Mouse (Mus musculus) midbrain, embryonic 14.5 days (tissue): ENCODE data around the gene Naa25. TPM values are rescaled to one million over a fixed set of nuclear protein-coding genes. Genes with fewer than 3 reads are reported as not detected.
A peak's percentile ranks its signal among the peaks of the same experiment; 100 is the strongest.

Source experiments
- ATAC-seq: fragments of 200-750 bp; cut with Nextera tagmentation; 2 replicates; pipeline ENCODE4 v1.8.0; 2017; ENCODE audit warnings: moderate number of reproducible peaks, moderate library complexity; ENCODE audit not compliant: low FRiP score, low TSS enrichment
- DNase-seq: peaks from one replicate; pipeline ENCODE4 v3.0.0-alpha.2; 2015
- H3K27ac ChIP-seq: fragments of 300-500 bp; sonication (generic); replicated peaks from 2 replicates; pipeline ENCODE4 v1.5.1; 2014; ENCODE audit warnings: mild to moderate bottlenecking, low read depth, low read length, moderate library complexity
- H3K27me3 ChIP-seq: fragments of 300-500 bp; sonication (generic); 2 replicates; pipeline ENCODE4 v1.6.1; 2014; ENCODE audit warnings: low read length, control low read depth, mixed read lengths; ENCODE audit not compliant: control insufficient read depth, insufficient read depth
- H3K36me3 ChIP-seq: fragments of 300-500 bp; sonication (generic); 2 replicates; pipeline ENCODE4 v1.6.1; 2014; ENCODE audit warnings: low read length, control low read depth; ENCODE audit not compliant: control insufficient read depth, insufficient read depth
- H3K4me1 ChIP-seq: fragments of 300-500 bp; sonication (generic); 2 replicates; pipeline ENCODE4 v1.6.1; 2014; ENCODE audit warnings: mild to moderate bottlenecking, antibody characterized with exemption, low read length, control low read depth; ENCODE audit not compliant: control insufficient read depth, insufficient read depth
- H3K4me2 ChIP-seq: fragments of 300-500 bp; sonication (generic); 2 replicates; pipeline ENCODE4 v1.6.1; 2014; ENCODE audit warnings: mild to moderate bottlenecking, low read length, moderate library complexity
- H3K4me3 ChIP-seq: fragments of 300-500 bp; sonication (generic); replicated peaks from 2 replicates; pipeline ENCODE4 v1.5.1; 2014; ENCODE audit warnings: low read depth, low read length
- H3K9ac ChIP-seq: fragments of 300-500 bp; sonication (generic); replicated peaks from 2 replicates; pipeline ENCODE4 v1.6.1; 2014; ENCODE audit warnings: mild to moderate bottlenecking, low read length, moderate library complexity
- H3K9me3 ChIP-seq: fragments of 300-500 bp; sonication (generic); 2 replicates; pipeline ENCODE4 v1.6.1; 2016; ENCODE audit warnings: low read length, control low read depth, mixed read lengths; ENCODE audit not compliant: control insufficient read depth
- WGBS: fragments of 180-500 bp; shearing (Covaris S2); extraction: QIAGEN DNeasy Blood & Tissue Kit; methylation state at CpG from one replicate; pipeline ENCODE4 v1.1.7; 2014; 5-methylcytosine and 5-hydroxymethylcytosine counted together
- polyA plus RNA-seq: library from polyadenylated mRNA; unstranded; fragments of >200 nt; fragmentation: Nextera tagmentation; extraction: Ambion mirVana; gene quantifications from 2 replicates; pipeline ENCODE4 v1.2.1, GENCODE M21; 2014

Gene Naa25
- polyA plus RNA-seq, 1 experiment from 2014 or later: 60.7 TPM

DNA sequence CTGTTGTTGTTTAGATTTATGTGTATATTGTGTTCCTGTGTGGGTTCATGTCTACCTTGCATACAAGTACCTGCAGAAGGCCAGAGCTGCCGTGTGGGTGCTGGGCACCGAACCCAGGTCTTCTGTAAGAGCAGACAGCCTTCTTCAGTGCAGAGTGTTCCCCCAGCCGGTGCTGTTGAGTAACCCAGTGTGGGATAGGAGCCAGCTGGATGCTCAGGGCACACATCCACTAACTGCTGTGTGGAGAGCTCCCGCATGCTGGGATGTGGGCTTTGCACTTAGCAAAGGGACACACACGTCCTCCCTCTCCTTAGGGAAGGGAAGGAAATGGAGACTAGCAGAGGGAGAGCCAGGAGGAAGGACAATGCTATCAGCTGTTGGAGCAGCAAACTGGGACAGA is 40.4 kb downstream of the Naa25 start:
- no peaks in the 10 kb centered on the region for H3K9me3 ChIP-seq
- DNase-seq (no peak), ATAC-seq (no peak)
- no peaks in the 10 kb centered on the region for H3K4me1 ChIP-seq
- peaks cover 93% of the 10 kb centered on the region for H3K36me3 ChIP-seq
- H3K27ac ChIP-seq: no peak overlapping the region
- H3K4me3 ChIP-seq: no peak overlapping the region
- H3K4me2 ChIP-seq: no peak overlapping the region
- no peak overlapping the region for H3K9ac ChIP-seq
- WGBS: 89% methylated on average over 5 of the region's 5 CpGs
- no peaks in the 10 kb centered on the region for H3K27me3 ChIP-seq

DNA sequence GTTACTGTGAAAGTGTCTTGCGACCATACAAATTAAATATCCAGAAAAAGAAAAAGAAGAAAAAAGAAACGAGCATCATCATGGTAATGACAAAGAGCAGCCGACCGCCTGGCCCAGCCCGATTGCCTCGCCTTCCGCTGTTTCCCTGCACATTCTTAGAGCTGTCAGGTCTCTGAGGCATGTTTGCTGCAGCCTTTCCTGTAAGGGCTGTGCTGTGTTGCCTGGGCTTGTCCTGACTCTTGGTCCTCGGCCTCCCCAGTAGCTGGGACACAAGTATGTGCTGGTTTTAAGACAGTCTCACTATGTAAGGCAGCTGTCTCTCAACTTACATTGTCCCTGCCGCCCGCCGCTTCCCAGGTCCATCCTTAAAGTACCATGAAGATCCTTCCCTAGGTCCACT is 41.0 kb downstream of the Naa25 start:
- no peaks in the 10 kb centered on the region for H3K27me3 ChIP-seq
- H3K4me2 ChIP-seq: no peak overlapping the region
- no peaks in the 10 kb centered on the region for H3K9me3 ChIP-seq
- DNase-seq: no peak
- H3K36me3 ChIP-seq: peaks cover 92% of the 10 kb centered on the region
- 95% methylated on average over 11 of the region's 11 CpGs for WGBS
- no peaks in the 10 kb centered on the region for H3K4me1 ChIP-seq
- no peak for ATAC-seq
- no peak overlapping the region for H3K9ac ChIP-seq
- H3K4me3 ChIP-seq: no peak overlapping the region
- H3K27ac ChIP-seq: no peak overlapping the region

DNA sequence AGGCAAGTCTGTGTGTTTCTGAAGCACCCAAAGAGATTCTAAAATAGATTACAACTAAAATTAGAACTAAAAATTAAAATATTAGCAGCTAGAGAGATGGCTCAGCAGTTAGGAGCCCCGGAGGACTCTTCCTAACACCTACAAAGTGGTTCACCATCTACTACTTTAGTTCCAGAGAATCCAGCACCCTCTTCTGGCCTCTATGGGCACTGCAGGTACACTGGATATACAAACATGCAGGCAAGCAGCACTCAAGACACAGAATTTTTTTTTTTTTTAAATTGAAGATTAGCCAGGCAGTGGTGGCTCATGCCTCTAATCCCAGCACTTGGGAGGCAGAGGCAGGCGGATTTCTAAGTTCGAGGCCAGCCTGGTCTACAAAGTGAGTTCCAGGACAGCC is 45.8 kb downstream of the Naa25 start:
- no peak overlapping the region for H3K27ac ChIP-seq
- peak; percentile 61 for DNase-seq
- no peak overlapping the region for H3K4me2 ChIP-seq
- no peak overlapping the region for H3K4me3 ChIP-seq
- ATAC-seq: no peak
- H3K9ac ChIP-seq: no peak overlapping the region
- no peaks in the 10 kb centered on the region for H3K4me1 ChIP-seq
- no peaks in the 10 kb centered on the region for H3K27me3 ChIP-seq
- no peaks in the 10 kb centered on the region for H3K9me3 ChIP-seq
- WGBS: 96% methylated on average over 3 of the region's 3 CpGs
- peaks cover 92% of the 10 kb centered on the region for H3K36me3 ChIP-seq

DNA sequence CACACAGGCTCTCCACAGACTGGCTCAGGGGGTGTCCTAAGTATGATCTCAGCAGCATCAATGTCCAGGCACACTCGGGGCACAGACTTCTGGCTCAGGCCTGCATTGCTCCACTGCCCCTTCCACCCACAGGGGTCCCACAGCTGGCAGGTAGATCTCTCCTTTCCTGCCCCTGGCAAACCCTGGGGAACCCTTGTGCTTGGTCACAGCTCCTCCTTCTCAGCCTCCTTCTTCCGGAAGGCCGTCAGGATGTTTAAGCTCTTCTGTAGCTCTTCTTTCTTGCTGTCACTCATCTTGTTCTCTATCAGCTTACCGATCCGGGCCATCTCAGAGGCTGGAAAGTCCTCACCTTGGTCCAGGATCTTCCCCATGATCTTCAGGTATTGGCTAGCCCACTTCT is 47.1 kb downstream of the Naa25 start:
- H3K4me1 ChIP-seq: no peaks in the 10 kb centered on the region
- no peak overlapping the region for H3K27ac ChIP-seq
- no peaks in the 10 kb centered on the region for H3K27me3 ChIP-seq
- 95% methylated on average over 5 of the region's 5 CpGs for WGBS
- ATAC-seq (no peak), DNase-seq (no peak)
- H3K9me3 ChIP-seq: no peaks in the 10 kb centered on the region
- no peak overlapping the region for H3K4me3 ChIP-seq
- peaks cover 90% of the 10 kb centered on the region for H3K36me3 ChIP-seq
- H3K9ac ChIP-seq: no peak overlapping the region
- no peak overlapping the region for H3K4me2 ChIP-seq

DNA sequence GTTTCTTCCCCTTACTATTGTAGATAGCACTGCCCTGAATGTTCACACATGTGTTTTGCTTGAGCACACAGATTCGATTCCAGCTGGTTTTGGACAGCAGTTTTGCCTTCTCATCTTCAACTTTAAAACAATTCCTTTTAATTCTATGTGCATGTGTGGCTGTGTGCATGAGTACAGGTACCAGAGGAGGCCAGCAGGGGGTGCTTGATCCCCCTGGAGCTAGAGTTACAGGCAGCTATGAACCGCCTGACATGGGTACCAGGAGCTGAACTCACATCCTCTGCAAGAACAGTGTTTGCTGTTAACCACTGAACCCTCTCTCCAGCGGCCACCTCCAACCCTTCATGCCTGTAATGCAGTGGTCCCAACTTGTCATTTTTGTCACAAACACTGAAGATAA is 50.7 kb downstream of the Naa25 start:
- DNase-seq (no peak), ATAC-seq (no peak)
- Histone ChIP-seq H3K4me3 (no peak overlapping the region), H3K4me1 (peaks cover 5% of the 10 kb centered on the region), H3K9ac (no peak overlapping the region), H3K27me3 (no peaks in the 10 kb centered on the region), H3K9me3 (no peaks in the 10 kb centered on the region), H3K27ac (no peak overlapping the region), H3K4me2 (no peak overlapping the region), H3K36me3 (peaks cover 62% of the 10 kb centered on the region)
- whole genome bisulfite sequencing: 95% methylated on average over 3 of the region's 3 CpGs

DNA sequence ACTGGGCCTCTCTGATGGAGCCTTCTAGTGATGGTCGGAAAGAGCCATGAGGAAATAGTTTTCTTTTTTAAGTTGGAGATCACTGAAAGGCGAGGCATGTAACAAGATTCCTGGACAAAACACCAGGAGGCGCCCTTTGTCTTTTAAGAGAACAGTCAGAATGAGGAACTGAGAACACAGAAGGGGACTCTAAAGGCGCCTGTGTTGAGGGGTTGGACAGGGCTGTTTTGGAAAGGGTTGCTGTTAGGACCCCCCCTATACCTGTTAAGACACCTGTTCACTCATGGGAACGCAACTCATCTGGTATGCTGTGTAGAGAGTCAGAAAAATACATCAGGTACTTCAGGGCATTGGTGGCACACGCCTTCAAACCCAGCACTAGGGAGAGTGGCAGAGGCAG is 52.2 kb downstream of the Naa25 start:
- Histone ChIP-seq H3K9me3 (no peaks in the 10 kb centered on the region), H3K36me3 (peaks cover 47% of the 10 kb centered on the region), H3K4me1 (peaks cover 5% of the 10 kb centered on the region), H3K27me3 (no peaks in the 10 kb centered on the region), H3K9ac (no peak overlapping the region), H3K4me3 (no peak overlapping the region), H3K27ac (no peak overlapping the region), H3K4me2 (no peak overlapping the region)
- DNase-seq (peak; percentile 73), ATAC-seq (no peak)
- WGBS: 70% methylated on average over 6 of the region's 6 CpGs

DNA sequence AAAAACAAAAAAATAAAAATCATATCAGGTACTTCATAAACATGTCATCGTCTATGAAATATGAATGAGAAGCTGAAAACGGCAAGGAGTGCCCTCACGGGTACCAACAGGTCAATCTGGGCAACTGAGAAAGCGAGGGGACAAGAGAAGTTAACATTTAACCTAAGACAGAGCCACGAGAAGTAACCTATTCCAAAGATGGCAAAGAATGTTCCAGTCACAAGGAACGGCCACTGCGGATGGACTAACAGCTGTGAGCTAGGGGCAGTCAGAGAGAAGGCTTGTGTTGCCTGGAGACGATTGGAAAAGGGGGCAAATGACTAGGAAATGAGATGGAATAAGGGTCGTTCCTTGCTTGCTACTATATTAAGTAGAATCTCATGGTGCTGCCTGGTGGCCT is 52.7 kb downstream of the Naa25 start:
- WGBS: 86% methylated on average over 9 of the region's 9 CpGs
- Histone ChIP-seq H3K9ac (no peak overlapping the region), H3K9me3 (no peaks in the 10 kb centered on the region), H3K36me3 (peaks cover 42% of the 10 kb centered on the region), H3K4me2 (peak overlapping the region; percentile 72), H3K4me1 (peaks cover 5% of the 10 kb centered on the region), H3K27me3 (no peaks in the 10 kb centered on the region), H3K4me3 (no peak overlapping the region), H3K27ac (no peak overlapping the region)
- no peak for DNase-seq
- ATAC-seq: no peak

DNA sequence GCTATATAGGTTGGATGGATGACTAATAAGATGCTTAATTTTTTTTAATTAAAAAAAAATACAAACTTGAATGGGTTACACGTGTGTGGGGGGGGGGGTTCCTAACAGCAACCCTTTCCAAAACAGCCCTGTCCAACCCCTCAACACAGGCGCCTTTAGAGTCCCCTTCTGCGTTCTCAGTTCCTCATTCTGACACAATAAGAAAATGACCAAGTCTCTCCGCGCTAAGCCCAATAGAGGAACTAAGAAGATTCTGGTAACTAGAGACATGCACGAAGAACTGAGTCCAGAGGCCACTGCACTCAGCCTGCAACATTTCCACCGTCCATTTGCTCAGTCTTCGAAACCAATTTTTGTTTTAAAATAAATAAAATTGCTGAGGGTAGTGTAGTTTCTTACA is 53.5 kb downstream of the Naa25 start:
- Histone ChIP-seq H3K4me2 (peak overlapping the region; percentile 72), H3K36me3 (peaks cover 35% of the 10 kb centered on the region), H3K4me1 (peaks cover 5% of the 10 kb centered on the region), H3K9me3 (no peaks in the 10 kb centered on the region), H3K27me3 (no peaks in the 10 kb centered on the region), H3K4me3 (peak overlapping the region; percentile 95), H3K27ac (peak overlapping the region; percentile 96), H3K9ac (peak overlapping the region; percentile 84)
- WGBS: 25% methylated on average over 8 of the region's 8 CpGs
- ATAC-seq (no peak), DNase-seq (peak; percentile 35)

DNA sequence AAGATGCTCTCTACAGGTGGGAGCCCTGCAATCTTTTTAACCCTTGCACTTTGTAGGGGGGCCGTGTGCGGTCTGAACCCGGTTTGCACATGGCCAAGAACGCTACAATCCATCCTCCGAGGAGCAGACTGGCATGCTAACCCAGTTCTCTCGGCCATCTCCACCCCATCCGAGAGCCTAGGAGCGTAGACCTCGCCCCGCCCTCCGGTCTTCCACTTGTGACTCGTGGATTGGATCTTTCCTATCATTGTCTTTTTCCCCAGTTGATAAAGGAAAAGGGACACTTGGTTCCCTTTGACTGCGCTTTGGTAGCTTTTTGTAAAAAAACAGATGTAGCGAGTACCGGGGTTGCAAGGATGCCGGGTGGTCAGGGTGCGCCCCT is 53.9 kb downstream of the Naa25 start, which contains the start of gene Tmem116:
TSS of gene Tmem116 (plus strand) at position 250 of the 382 bp plus-strand sequence.
- Histone ChIP-seq H3K9ac (peak within 1 kb of the TSS; percentile 98), H3K36me3 (peaks cover 31% of the 10 kb centered on the region), H3K27me3 (no peaks in the 10 kb centered on the region), H3K4me3 (peak within 1 kb of the TSS; percentile 95), H3K9me3 (no peaks in the 10 kb centered on the region), H3K27ac (peak within 1 kb of the TSS; percentile 96), H3K4me2 (peak within 1 kb of the TSS; percentile 72), H3K4me1 (peaks cover 5% of the 10 kb centered on the region)
- under 1% methylated on average over 17 of the region's 17 CpGs for whole genome bisulfite sequencing
- DNase-seq: peak; percentile 75
- peak; percentile 52; the same call in 1 of the 2 replicates for ATAC-seq
